Mouse (Mus musculus) gastrocnemius, adult 18-20 months (tissue): Measurements from ENCODE around the gene Gsto1. TPM values are rescaled to one million over a fixed set of nuclear protein-coding genes. Genes with fewer than 3 reads are reported as not detected.

Source experiments
- total RNA-seq, 2 experiments: library from RNA; stranded (reverse); gene quantifications; 2 replicates each; pipeline ENCODE4 v1.2.3; 2021

Gene Gsto1
- total RNA-seq, 2 experiments from 2014 or later, result 56.6 to 57.8 TPM

Other genes starting within 250 kb of the Gsto1 start
- gene Col17a1, start 162.9 kb upstream of the Gsto1 start, total RNA-seq, result under 1 TPM in 1 of 2 experiments, not detected in 1; 0.11 TPM
- 10 to 100 TPM; 74.8 to 79.4 TPM for gene Sfr1, start 123.3 kb upstream of the Gsto1 start, total RNA-seq
- gene Gsto2, start 10.6 kb downstream of the Gsto1 start, total RNA-seq, result under 1 TPM; 0.25 to 0.66 TPM
- not detected for gene Cfap43, start 64.3 kb downstream of the Gsto1 start, total RNA-seq
- gene Itprip, start 64.3 kb downstream of the Gsto1 start, total RNA-seq, result under 1 TPM; 0.50 to 0.90 TPM
- not detected for gene Cfap58, start 82.7 kb downstream of the Gsto1 start, total RNA-seq